Mouse (Mus musculus) hindbrain, embryonic 11.5 days (tissue): ENCODE measurements at regions not wholly inside any gene's neighbourhood (a gene's known extent, or its start where the extent isn't known, plus 50 kb on each side); places are given as distances from the start of the nearest gene placed in this dataset.

Experiments used
- ATAC-seq: fragments of 200-750 bp; cut with Nextera tagmentation; 2 replicates; pipeline ENCODE4 v1.8.0; 2017; ENCODE audit warnings: mild to moderate bottlenecking, moderate TSS enrichment, moderate library complexity; ENCODE audit not compliant: low FRiP score
- DNase-seq: peaks from one replicate; pipeline ENCODE4 v3.0.0-alpha.2; 2015; ENCODE audit warnings: low spot score
- H3K27ac ChIP-seq: fragments of 300-500 bp; sonication (generic); 2 replicates; pipeline ENCODE4 v1.5.1; 2014; ENCODE audit warnings: mild to moderate bottlenecking, low read depth, low read length
- H3K27me3 ChIP-seq: fragments of 300-500 bp; sonication (generic); 2 replicates; pipeline ENCODE4 v1.6.1; 2014; ENCODE audit warnings: mild to moderate bottlenecking, low read length, moderate library complexity, mixed read lengths; ENCODE audit not compliant: control insufficient read depth, insufficient read depth
- H3K36me3 ChIP-seq: fragments of 300-500 bp; sonication (generic); 2 replicates; pipeline ENCODE4 v1.6.1; 2014; ENCODE audit warnings: mild to moderate bottlenecking, low read length, moderate library complexity, mixed read lengths; ENCODE audit not compliant: control insufficient read depth, insufficient read depth
- H3K4me1 ChIP-seq: fragments of 300-500 bp; sonication (generic); replicated peaks from 2 replicates; pipeline ENCODE4 v1.6.1; 2014; ENCODE audit warnings: low read length, mixed read lengths; ENCODE audit not compliant: control insufficient read depth, insufficient read depth
- H3K4me2 ChIP-seq: fragments of 300-500 bp; sonication (generic); replicated peaks from 2 replicates; pipeline ENCODE4 v1.6.1; 2014; ENCODE audit warnings: mild to moderate bottlenecking, low read depth, low read length
- H3K4me3 ChIP-seq: fragments of 300-500 bp; sonication (generic); 2 replicates; pipeline ENCODE4 v1.5.1; 2014; ENCODE audit warnings: low read depth, low read length
- H3K9ac ChIP-seq: fragments of 300-500 bp; sonication (generic); 2 replicates; pipeline ENCODE4 v1.6.1; 2014; ENCODE audit warnings: low read depth, low read length
- H3K9me3 ChIP-seq: fragments of 300-500 bp; sonication (generic); 2 replicates; pipeline ENCODE4 v1.6.1; 2016; ENCODE audit warnings: low read length; ENCODE audit not compliant: control insufficient read depth
- WGBS: fragments of 180-500 bp; shearing (Covaris S2); extraction: QIAGEN DNeasy Blood & Tissue Kit; methylation state at CpG from one replicate; pipeline ENCODE4 v1.1.7; 2014; 5-methylcytosine and 5-hydroxymethylcytosine counted together

- no peaks in the 10 kb centered on the region for H3K27me3 ChIP-seq
- DNase-seq (no peak), ATAC-seq (no peak)
- no peak overlapping the region for H3K4me2 ChIP-seq
- no peak overlapping the region for H3K4me3 ChIP-seq
- no peak overlapping the region for H3K27ac ChIP-seq
- H3K9ac ChIP-seq: no peak overlapping the region
- no peaks in the 10 kb centered on the region for H3K4me1 ChIP-seq
- no peaks in the 10 kb centered on the region for H3K9me3 ChIP-seq
- no peaks in the 10 kb centered on the region for H3K36me3 ChIP-seq
Measured at GRCm38 (mm10) chr8:99954697-99955096, 538.4 kb upstream of the Cdh8 start.

- Histone ChIP-seq H3K27me3 (no peaks in the 10 kb centered on the region), H3K9me3 (no peaks in the 10 kb centered on the region), H3K4me3 (no peak overlapping the region), H3K4me1 (no peaks in the 10 kb centered on the region), H3K9ac (no peak overlapping the region), H3K27ac (no peak overlapping the region), H3K36me3 (no peaks in the 10 kb centered on the region), H3K4me2 (no peak overlapping the region)
- DNase-seq (no peak), ATAC-seq (peak; percentile 49; the same call in 1 of the 2 replicates)
Measured at GRCm38 (mm10) chr8:99953876-99954275, 537.6 kb upstream of the Cdh8 start.

- no peak overlapping the region for H3K4me3 ChIP-seq
- no peaks in the 10 kb centered on the region for H3K27me3 ChIP-seq
- H3K4me1 ChIP-seq: no peaks in the 10 kb centered on the region
- no peaks in the 10 kb centered on the region for H3K36me3 ChIP-seq
- DNase-seq (no peak), ATAC-seq (no peak)
- no peak overlapping the region for H3K9ac ChIP-seq
- H3K4me2 ChIP-seq: no peak overlapping the region
- no peaks in the 10 kb centered on the region for H3K9me3 ChIP-seq
- WGBS: 92% methylated on average over 5 of the region's 5 CpGs
- H3K27ac ChIP-seq: no peak overlapping the region
Measured at GRCm38 (mm10) chr8:99933159-99933558, 516.9 kb upstream of the Cdh8 start.
